Mouse (Mus musculus) lung, postnatal 0 days (tissue): ENCODE results near the gene Shb. TPM values are rescaled to one million over a fixed set of nuclear protein-coding genes. Genes with fewer than 3 reads are reported as not detected.
A peak's percentile ranks its signal among the peaks of the same experiment; 100 is the strongest.

Experiments used
- ATAC-seq: fragments of 200-750 bp; cut with Nextera tagmentation; 2 replicates; pipeline ENCODE4 v1.8.0; 2017; ENCODE audit warnings: moderate library complexity
- DNase-seq: peaks from one replicate; pipeline ENCODE4 v3.0.0-alpha.2; 2016; ENCODE audit warnings: low spot score
- H3K27ac ChIP-seq: fragments of 300-500 bp; sonication (generic); 2 replicates; pipeline ENCODE4 v1.5.1; 2014; ENCODE audit warnings: antibody characterized with exemption, mild to moderate bottlenecking, low read length, mixed read lengths
- H3K27me3 ChIP-seq: fragments of 300-500 bp; sonication (generic); replicated peaks from 2 replicates; pipeline ENCODE4 v1.6.1; 2014; ENCODE audit warnings: low read length, mixed read lengths; ENCODE audit not compliant: insufficient read depth
- H3K36me3 ChIP-seq: fragments of 300-500 bp; sonication (generic); 2 replicates; pipeline ENCODE4 v1.6.1; 2014; ENCODE audit warnings: low read length, mixed read lengths; ENCODE audit not compliant: insufficient read depth
- H3K4me1 ChIP-seq: fragments of 300-500 bp; sonication (generic); 2 replicates; pipeline ENCODE4 v1.6.1; 2014; ENCODE audit warnings: antibody characterized with exemption, low read depth, low read length, mixed read lengths; ENCODE audit not compliant: insufficient read depth
- H3K4me2 ChIP-seq: fragments of 300-500 bp; sonication (generic); replicated peaks from 2 replicates; pipeline ENCODE4 v1.6.1; 2014; ENCODE audit warnings: low read depth, mild to moderate bottlenecking, low read length, moderate library complexity, mixed read lengths
- H3K4me3 ChIP-seq: fragments of 300-500 bp; sonication (generic); 2 replicates; pipeline ENCODE4 v1.5.1; 2014; ENCODE audit warnings: low read depth, low read length
- H3K9ac ChIP-seq: fragments of 300-500 bp; sonication (generic); replicated peaks from 2 replicates; pipeline ENCODE4 v1.6.1; 2014; ENCODE audit warnings: low read depth, mild to moderate bottlenecking
- H3K9me3 ChIP-seq: fragments of 300-500 bp; sonication (generic); 2 replicates; pipeline ENCODE4 v1.6.1; 2016; ENCODE audit warnings: low read length, mixed read lengths
- CTCF ChIP-seq: IDR thresholded peaks from 2 replicates; pipeline ENCODE4 v1.5.1; 2016; ENCODE audit warnings: antibody characterized with exemption, mild to moderate bottlenecking
- EP300 ChIP-seq: IDR thresholded peaks from 2 replicates; pipeline ENCODE4 v1.6.1; 2016; ENCODE audit warnings: antibody characterized with exemption, mild to moderate bottlenecking, control low read depth
- WGBS: fragments of 180-500 bp; shearing (Covaris S2); extraction: QIAGEN DNeasy Blood & Tissue Kit; methylation state at CpG from one replicate; pipeline ENCODE4 v1.1.7; 2014; 5-methylcytosine and 5-hydroxymethylcytosine counted together
- polyA plus RNA-seq: library from polyadenylated mRNA; unstranded; fragments of >200 nt; fragmentation: Nextera tagmentation; extraction: Ambion mirVana; gene quantifications from 2 replicates; pipeline ENCODE4 v1.2.1, GENCODE M21; 2015

Gene Shb
- polyA plus RNA-seq, 1 experiment from 2014 or later: 7.1 TPM

DNA sequence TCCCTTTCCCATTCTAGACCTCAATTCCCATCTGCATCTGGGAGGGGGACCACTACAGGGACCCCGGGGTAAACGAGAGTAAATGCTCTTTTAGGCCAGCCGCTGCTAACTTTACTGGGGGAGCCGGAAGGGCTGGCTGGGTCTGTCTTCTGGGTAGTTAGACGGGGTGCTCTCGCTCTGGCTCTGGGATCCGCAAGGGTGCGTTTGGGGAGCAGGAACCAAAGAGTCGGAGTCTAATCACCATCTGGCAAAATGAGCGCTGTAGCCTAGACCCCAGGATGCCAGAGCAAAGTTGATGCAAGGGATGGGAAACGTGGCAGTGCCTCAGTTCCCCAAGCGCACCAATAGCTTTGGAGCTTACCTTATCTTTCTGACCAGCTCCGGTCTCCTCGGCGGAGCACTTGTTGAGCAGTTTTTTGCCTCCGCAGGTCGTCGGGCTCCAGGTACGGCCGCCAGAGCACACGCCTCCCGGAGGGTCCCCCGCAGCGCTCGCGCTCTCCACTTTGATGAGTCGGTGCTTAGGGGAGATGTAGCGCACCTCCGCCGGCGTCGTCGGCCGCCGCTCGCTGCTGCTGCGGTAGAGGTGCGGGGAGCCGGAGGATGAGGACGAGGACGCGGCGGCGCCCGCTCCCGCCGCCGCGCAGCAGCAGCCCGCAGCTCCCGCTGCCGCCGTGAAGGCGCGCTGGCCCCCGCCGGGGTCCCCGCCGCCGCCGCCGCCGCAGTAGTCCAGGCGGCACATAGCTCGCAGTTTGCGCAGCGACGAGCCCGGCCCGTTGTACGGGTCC, 2.9 kb downstream of the Shb start:
- Histone ChIP-seq H3K36me3 (no peaks in the 10 kb centered on the region), H3K9me3 (no peaks in the 10 kb centered on the region), H3K27ac (peak overlapping the region; percentile 98), H3K4me1 (peaks cover 11% of the 10 kb centered on the region), H3K9ac (peak overlapping the region; percentile 90), H3K27me3 (no peaks in the 10 kb centered on the region), H3K4me2 (peak overlapping the region; percentile 81), H3K4me3 (peak overlapping the region; percentile 84)
- no peak for TF ChIP-seq CTCF
- TF ChIP-seq EP300: no peak
- under 1% methylated on average over 70 of the region's 71 CpGs for WGBS
- ATAC-seq (no peak), DNase-seq (peak; percentile 18)

DNA sequence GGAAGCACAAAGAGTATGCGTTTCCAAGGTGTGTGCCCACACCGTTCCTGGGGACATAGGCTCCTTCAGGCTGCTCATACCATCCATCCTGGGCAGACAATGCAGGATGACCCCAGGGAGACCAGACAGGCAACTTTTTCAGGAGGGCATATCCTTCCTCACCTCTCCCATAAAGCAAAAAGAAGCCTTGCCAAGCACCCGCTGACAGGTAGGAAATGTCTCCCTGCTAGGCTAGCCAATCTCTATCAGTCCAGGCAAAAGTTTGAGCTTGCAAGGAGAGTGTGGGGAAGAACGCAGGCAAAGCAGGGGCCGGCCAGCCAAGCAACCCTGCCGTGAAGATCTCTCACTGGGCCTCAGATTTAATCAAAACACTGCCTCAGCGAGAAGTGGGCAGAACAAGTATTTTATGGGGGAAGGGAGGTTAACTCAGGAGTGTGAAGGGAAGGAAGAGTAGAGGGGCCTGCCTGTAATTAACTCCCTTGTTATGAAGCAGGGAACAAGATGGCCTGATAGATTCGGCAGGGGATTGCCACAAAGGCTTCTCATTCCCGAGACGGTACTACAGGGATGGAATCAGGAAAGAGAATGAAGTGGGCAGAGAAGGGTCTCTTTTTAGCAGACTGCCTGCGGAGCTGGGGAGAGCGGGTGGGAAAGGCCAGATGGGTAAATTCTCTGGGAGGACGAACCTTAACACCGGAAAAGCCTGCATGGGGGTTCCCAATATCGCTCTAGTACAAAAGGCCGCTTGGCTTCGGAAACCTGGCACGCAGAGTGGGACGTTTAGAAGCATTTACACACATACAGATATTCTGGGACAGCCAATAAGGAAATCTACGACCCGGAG, 3.7 kb downstream of the Shb start:
- peak; percentile 44 for DNase-seq
- H3K9me3 ChIP-seq: no peaks in the 10 kb centered on the region
- peak overlapping the region; percentile 98 for H3K27ac ChIP-seq
- no peak for TF ChIP-seq EP300
- TF ChIP-seq CTCF: 0 out of 2 replicates have a peak, but pooled peaks have one; percentile 1
- H3K4me2 ChIP-seq: peak overlapping the region; percentile 81
- WGBS: 10% methylated on average over 21 of the region's 21 CpGs
- peak overlapping the region; percentile 84 for H3K4me3 ChIP-seq
- H3K27me3 ChIP-seq: no peaks in the 10 kb centered on the region
- H3K9ac ChIP-seq: peak overlapping the region; percentile 90
- H3K4me1 ChIP-seq: peaks cover 11% of the 10 kb centered on the region
- H3K36me3 ChIP-seq: no peaks in the 10 kb centered on the region
- no peak for ATAC-seq

DNA sequence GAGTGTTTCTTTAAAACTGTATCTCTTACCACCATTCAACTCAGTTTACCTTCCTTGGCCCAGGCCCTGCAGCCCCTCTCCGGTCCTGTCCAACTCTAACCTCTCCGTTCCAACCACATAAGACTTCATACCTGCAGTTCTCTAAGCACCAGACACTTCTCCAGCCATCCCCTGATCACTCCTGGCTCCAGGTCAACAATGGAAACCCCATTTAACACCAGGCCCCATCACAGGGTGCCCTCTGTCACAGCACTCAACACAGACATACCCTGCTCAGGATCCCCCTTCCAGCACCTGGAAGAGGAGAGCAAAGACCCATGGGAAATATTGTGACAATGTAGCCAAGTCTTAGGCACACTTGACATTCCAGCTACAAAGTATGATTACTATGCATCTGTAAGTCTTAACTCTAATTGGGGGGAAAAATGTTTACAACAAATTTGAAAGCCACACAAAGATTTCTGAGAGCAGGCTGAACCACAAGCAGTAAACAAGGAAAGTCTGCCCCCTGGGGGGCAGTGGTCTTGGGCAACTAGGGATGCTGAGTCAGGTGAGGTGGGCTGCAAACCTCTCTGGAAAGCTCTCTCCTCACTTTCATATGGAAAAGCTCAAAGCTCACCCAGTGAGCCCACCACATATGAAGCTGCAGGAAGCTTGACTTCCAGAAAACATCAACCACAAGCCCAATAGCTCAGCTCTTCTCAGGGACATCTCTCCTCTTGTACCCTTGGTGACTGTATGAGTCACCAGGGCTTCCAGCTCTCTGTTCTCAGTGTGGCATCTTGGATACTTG, 4.5 kb downstream of the Shb start:
- ATAC-seq (no peak), DNase-seq (peak; percentile 53)
- Histone ChIP-seq H3K36me3 (no peaks in the 10 kb centered on the region), H3K9ac (peak overlapping the region; percentile 90; the same call in 1 of the 2 replicates), H3K4me2 (peak overlapping the region; percentile 81), H3K4me1 (peaks cover 16% of the 10 kb centered on the region), H3K9me3 (no peaks in the 10 kb centered on the region), H3K27ac (no peak overlapping the region), H3K27me3 (no peaks in the 10 kb centered on the region), H3K4me3 (peak overlapping the region; percentile 84)
- 58% methylated on average over 2 of the region's 2 CpGs for WGBS
- TF ChIP-seq EP300 (no peak), CTCF (peak; percentile 58)

DNA sequence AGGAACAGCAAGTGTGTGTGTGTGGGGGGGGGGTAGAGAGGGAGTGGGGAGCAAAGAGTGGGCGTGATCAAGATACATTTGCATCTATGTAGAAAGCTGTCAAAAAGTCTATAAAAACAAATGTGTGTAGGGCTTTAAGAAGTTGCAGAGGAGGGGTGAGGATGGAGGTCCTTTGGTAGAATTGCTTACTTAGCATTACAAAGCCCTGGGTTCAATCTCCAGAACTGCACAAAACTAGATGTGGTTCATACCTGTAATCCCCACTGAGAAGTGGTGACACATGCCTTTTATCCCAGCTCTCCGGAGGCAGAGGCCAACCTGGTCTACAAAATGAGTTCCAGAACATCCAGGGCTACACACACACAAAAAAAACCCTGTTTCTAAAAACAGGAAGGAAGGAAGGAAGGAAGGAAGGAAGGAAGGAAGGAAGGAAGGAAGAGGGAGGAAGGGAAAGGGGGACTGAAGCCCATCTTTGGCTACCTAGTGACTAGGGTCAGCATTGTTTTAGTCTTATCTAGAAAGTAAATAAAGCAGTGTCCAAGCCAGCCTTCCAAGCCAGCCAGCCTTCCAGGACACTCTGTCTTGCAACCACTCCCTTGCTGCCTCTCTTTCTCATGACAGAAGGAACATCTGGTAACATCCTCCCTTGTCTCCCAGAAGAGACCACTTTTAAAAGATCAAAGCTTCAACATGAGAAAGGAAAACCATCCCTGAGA, 5.3 kb downstream of the Shb start:
- Histone ChIP-seq H3K4me3 (no peak overlapping the region), H3K9me3 (no peaks in the 10 kb centered on the region), H3K4me2 (peak overlapping the region; percentile 81), H3K36me3 (no peaks in the 10 kb centered on the region), H3K27me3 (no peaks in the 10 kb centered on the region), H3K4me1 (peaks cover 20% of the 10 kb centered on the region), H3K9ac (no peak overlapping the region), H3K27ac (no peak overlapping the region)
- TF ChIP-seq CTCF (no peak), EP300 (no peak; the same call in 1 of the 2 replicates)
- ATAC-seq: no peak
- no peak for DNase-seq
- 84% methylated on average over 2 of the region's 2 CpGs for WGBS

DNA sequence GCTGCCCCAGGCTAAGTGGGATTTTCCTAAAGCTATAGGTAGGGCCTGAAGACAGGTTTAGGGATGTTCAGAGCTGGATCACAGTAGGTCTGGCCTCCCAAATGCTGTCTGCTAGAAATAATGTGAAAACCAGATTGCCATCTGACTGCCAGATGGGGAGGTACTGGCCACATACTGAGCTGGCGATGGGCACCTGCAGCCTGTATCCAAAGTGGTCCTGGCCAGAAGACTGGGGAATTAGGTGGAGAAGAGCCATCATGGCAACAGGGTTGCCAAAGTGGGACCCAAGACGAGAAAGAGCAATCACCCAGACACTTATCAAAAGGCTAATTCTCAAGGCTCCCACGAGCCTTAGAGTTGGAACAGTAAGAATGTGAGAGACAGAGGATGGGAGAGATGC, 6.1 kb downstream of the Shb start:
- 84% methylated on average over 3 of the region's 3 CpGs for WGBS
- Histone ChIP-seq H3K4me2 (no peak overlapping the region), H3K4me1 (peaks cover 21% of the 10 kb centered on the region), H3K9ac (no peak overlapping the region), H3K27me3 (no peaks in the 10 kb centered on the region), H3K4me3 (no peak overlapping the region), H3K9me3 (no peaks in the 10 kb centered on the region), H3K27ac (no peak overlapping the region), H3K36me3 (no peaks in the 10 kb centered on the region)
- no peak for TF ChIP-seq EP300
- TF ChIP-seq CTCF: no peak
- DNase-seq: no peak
- no peak for ATAC-seq
